Mouse (Mus musculus) WW6 (cell line): ENCODE results near the gene Pou2f3.

Experiments used
- DNase-seq: peaks from one replicate; pipeline ENCODE4 v3.0.0-alpha.2; 2013; ENCODE audit warnings: low read depth, low spot score

Pou2f3 gene

DNA sequence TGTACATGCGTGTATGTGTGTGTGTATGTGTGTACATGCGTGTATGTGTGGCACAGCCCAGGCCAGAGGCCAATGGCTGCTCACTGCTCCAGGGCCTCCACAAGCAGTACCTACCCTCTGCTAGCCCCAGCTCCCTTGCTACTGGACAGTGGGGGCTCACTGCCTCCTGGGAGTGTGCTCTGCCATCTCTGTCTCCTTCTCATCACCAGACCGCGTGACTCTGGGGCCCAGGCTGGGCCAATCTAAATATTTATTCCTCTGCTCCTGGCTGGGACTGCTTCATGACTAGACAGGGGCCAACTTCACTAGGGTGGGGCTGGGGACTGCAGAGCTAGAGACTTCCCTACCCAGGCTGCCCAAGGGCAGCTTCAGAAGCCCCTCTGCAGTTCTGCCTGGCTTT is 21.6 kb upstream of the Pou2f3 start:
- no peak for DNase-seq

DNA sequence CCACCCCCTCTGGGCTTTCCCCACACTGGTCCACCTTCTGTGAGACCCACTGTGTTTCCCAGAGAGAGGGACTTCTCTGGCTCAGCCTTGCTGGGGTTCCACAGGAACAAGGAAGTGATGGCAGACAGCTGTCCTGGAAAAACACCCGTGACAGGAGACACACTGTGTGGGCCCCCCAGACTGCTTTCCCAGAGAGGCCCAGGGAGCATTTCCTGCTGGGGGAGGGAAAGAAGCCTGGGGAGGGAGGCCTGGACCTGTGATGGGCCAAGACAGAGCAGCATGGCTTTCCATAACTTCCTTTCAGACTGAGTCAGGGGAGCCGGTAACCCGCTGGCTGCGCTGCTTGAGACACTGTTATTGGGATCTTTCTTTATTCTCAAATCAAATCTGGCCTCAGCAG is 20.7 kb upstream of the Pou2f3 start:
- DNase-seq, result no peak

DNA sequence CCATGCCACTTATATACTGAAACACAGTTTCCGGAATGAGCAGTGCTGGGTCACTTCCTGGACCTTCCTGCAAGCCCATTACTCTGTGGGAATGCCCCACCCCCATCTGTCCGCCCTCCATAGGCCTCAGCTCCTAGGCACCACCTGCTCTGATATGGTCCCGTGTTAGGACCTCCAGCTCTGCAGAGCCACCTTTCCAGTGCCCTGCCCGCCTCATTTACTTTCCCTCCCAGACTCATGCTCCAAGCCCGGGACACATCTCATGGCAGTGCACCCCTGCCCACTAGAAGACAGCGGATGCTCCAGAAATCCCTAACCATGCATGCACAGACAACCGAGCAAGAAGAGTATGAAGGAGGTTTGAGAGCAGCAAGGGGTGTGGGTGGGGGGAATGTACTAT is 19.8 kb upstream of the Pou2f3 start:
- DNase-seq, result no peak

DNA sequence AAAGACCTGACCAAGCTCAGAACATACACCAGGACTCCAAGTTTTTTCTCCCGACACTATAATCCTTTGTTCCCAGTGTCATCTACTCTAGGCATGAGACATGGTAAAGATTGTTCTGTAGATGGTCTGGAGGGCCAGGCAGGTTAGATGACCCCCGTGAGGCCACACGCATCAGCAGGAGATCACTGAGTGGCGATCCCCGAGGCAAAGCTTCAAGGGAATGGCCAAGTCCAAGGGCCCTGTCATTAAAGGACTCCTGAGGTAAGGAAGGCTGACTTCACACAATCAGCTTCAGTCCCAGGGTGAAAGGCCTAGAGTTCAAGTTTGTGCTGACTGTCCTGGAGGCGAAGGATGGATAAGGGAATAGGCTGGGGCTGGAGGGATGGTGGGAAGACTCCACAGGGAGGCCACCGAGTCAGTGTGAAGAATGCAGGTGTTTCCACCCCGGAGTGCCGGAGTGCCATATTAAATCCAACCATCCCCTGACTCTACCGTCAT is 19.3 kb upstream of the Pou2f3 start:
- no peak for DNase-seq

DNA sequence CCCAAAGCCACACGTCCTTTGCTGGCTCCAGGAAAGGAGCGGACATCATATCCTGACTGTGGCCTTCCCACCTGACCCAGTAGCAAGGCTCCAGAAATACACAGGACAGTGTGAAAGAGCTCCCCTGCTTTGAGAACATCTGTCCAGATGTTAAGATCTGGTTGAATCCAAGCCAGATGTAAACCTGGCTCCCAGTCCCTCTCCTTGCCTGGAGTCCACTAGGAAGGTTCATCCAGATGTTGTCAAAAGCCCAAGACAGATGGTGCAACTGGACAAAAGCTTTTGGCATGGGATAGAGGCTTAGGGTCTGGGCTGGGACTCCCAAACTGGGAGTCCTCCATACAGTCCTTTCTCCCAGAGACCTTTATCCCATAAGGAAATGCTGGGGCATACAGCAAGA is 18.6 kb upstream of the Pou2f3 start:
- DNase-seq, result no peak

DNA sequence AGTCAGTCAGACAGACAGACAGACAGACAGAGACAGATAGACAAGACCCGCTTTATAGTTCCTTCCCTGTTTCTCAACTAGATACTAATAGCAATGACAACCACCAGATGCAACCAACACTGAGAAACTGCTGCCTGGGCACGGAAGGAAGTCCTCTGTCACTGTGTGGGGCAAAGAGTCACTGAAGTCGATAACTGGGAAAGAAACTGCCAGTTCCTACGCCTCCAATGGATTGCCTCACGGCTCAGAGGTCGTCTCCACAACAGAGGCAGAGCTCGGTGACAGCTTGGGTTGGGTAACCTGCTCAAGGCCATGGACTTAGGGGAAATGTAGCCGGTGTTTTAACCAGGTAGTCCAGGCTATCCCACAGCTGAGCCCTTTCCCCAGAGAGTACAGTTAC is 17.5 kb upstream of the Pou2f3 start:
- no peak for DNase-seq

DNA sequence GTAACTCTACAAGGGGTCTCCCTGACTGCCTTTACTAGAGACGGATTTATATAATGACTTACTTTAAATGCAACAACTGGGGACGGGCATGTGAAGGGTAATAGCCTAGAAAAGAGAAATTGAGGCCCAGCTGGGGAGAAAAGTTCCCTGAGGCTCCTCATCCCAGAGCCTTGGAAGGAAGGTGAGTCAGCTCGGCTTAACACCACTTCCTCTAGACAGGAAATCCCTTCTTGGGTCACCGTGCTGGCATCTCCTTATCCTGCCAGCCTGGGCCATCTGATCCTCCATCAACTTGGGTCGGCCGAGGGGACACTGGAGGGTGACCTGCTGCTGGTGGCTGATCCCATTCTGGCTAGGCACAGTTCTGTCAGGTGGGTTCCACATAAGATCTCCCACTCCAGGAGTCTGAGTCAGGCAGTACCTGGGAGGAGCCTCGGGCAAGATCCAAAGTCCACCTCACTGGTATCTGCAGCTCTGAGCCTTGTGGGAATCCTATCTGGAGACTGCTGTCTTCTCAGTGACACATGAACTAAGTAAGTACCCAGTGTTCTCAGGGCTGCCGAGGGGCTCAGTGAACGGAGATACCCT is 16.5 kb upstream of the Pou2f3 start:
- no peak for DNase-seq

DNA sequence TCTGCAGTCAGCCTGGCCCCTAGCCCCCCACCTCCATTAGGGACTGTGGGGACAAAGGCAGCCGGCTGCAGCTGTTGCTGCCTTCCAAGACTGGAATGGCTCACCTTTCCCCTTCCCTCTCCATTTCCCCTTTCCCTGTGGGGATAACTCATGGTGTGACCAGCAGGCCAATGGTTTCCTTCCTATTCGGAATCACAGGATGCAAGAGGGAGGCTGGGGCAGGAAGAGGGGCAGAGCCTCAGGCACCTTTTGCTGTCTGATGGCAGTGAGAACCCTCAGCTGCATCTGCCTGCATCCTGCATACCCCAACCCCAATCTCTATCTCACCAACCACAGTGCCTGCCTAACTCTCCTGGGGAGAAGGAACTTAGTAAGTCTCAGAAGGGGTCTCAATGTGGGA is 15.3 kb upstream of the Pou2f3 start:
- no peak for DNase-seq

DNA sequence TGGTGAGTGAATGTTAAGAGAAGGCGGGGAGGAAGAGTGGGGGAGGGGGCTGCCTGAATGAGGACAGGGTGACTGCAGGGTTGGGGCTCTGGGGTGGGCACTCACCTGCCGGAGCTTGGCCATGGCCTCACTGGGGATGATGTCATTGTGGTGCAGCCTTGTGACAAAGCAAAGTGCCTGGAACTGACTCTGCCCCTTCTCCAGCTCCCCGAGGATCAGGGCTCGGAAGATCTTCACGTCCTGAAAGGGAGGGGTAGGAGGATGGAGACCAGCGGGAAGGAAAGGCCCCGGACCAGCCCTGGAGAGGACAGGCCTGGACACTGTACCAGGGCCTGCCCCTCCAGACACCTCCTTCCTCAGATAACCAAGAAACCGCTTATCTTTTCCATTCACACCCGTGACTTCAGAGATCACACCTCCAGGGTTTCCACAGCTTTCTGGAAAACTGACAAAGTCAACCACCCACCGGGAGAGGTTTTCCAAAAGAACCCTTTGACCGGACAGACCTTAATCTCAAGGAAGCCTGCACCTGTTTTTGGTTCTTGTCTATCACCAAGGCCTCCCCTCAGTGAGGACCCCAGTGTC is 14.7 kb upstream of the Pou2f3 start:
- DNase-seq, result no peak

DNA sequence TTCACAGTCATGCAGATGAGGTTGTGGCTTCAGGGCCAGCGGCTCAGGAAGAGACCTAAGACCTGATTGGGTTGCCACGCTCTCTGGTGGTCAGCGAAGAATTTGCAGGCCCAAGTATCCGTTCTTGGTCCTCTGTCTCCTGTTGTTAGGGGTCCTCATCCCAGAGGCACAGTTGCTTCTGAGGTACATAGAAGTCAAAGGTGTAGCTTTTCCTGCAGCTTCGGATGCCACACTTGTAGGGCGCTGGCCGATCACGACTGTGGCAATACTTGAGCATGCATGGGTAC is 12.2 kb upstream of the Pou2f3 start:
- DNase-seq, result no peak

DNA sequence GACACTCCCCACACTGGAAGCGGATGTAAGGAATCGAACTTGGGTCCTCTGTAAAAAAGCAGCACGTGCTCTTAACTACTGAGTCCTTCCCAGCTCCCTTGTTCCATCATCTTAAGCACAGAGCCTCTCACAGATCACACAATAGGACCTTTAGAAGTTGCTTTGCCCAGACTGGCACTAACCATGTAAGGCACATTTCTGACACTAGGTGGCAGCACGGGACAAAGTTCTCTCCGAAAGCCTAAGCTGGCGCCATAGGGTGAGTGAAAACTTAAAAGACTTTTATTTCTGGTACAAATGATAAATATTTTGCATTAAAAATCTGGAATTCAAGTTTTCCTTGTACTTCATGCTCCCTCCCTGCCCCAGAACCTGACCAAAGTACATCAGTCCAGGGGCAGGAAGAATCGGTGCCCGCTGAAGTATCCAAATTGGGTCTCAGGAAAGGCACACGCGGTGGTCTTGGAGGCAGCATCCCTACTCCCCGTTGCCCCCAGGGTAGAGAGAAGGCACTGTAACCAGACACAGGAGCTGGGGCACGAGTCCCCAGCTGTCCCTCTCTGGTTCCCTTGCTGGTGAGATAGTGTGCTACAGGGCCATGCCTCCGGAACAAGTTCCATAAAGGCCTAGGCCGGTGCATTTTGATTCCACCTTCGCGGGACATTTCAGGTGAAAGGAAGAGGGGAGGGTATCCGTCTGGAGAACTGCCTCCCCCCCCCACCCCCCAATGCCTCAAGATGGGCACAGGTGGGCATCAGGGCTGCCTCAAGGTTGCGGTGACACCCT is 11.7 kb upstream of the Pou2f3 start:
- no peak for DNase-seq

DNA sequence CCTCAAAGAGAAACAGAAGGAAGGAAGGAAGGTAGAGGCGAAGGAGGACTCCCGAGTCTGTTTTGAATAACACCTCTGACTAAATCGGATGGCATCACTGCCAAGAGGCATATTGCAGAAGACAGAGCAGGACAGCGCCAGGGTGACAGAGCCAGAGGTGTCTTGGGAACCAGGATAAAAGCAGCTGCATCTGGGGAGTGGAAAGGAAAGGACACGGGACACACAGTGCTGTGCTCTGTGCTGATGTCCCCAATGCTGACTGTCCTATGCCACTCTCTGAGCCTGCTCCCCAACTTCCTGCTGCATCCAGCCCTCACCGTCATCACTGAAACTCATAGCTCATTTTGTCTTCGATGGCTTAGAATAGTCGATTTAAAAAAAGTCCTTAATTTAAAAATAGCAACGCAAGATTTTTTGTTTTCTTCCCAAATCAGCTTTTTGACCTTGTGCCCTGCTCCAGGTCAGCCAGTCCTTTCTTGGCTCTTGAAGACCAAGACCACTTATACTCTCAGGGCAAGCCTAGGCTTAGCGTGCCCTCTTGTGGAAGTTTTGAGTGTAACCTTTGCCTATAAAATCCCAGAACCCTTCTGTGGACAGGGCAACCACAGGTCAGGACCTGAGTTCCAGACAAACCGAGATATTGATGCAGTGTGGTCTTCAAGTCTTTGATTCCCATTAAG is 742 bp upstream of the Pou2f3 start:
- DNase-seq, result no peak

DNA sequence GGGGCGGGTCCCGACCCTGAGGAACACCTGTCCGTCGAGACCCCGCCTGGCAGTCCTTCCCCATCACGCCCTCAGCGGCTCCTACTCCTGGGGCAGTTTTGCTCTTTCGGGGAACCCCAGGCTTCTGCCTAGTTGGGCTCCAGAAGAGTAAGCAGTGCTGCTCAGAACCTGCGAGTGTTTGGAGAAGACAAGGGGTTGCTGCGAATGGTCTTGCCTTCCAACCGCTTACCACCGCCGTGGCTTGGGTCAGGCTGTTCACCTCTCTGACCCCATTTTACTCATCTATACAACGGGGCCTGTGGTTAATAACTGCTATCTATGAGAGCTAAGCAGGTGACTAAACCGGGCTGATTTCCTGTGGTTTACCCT is 4.2 kb downstream of the Pou2f3 start:
- DNase-seq, result no peak

DNA sequence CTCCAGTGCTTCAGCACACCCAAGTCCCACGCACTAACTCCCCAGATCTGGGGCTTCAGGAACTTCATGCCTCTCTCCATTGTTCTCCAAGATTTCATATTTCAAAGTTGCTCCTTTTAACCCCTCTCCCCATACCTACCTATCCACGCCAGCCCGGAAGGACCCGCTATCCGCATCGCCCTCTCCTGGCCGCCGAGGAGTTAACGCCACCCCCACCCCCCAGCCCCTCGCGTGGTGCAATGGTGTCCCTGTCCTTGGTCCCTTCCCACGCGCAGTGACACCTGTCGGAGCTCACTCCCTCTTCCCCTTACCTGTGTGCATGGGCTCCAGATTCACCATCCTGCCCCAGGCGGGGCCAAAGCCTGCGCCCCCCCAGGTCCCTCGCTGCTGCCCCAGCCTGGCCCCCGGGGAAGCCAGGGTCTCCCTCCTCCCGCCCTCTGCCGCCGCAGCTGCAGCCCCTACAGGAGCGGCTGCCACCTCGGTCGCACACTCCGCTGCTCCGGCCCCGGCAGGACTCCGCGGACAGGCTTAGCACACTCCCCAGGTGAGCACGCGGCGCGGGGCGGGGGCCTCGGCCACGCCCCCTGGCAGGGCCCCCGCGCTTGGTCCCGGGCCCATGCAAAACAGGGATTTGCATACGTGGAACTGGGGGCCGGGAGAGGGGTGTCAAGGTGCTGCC is 4.7 kb downstream of the Pou2f3 start:
- no peak for DNase-seq

DNA sequence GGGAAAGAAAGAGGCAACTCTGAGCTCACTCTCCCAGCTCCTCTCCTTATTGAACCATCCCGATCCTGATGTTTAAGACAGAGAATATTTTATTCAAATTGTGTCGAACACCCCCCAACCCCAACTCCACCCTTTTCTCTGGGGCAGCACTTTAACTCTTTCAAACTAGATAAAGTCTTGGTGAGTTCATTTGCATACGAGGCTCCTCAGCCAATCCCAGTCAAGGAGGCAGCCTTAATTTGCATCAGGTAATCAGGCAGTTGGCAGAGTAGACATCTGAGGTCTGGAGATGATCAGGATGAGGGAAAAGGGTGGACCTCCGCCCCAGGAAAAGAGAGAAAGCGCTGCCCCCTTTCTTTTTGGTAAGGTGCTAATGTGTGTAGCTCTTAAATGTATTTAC is 10.0 kb downstream of the Pou2f3 start:
- no peak for DNase-seq

DNA sequence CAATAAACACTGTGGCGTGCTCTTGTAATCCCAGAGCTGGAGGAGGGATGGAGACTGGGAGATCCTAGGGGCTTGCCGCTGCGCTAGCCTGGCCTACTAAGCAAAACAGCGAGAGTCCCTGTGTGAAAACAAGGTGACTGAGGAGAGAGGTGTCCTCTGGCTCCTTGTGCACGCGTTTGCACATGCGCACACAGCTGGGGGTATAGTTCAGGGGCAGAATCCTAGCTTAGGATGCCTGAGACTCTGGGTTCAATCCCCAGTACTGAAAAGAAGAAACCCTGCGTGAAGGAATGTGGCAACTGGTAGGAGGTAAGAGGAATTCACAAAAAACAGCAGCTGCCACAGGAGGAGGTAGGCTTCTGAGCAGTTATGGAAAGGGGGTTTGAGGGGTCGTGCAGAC is 16.2 kb downstream of the Pou2f3 start:
- DNase-seq, result no peak

DNA sequence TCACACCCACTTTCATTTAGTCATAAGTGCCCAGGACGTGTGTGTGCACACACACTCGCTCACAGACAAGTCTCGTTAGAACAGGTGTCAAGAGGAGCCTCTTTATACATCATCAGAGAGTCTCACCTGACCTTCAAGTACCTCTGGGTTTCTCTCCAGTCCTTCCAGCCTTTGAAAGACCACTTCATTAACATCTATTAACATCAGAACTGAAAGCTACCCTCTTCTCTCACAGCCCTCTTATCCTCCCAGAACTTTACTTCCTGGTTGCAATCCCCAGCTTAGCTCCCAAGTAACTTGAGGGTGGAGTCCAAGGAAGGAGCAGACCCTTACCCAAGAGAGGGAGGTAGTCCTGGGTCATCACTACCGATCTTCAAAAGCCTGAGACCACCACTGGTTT is 18.6 kb downstream of the Pou2f3 start:
- DNase-seq, result no peak

DNA sequence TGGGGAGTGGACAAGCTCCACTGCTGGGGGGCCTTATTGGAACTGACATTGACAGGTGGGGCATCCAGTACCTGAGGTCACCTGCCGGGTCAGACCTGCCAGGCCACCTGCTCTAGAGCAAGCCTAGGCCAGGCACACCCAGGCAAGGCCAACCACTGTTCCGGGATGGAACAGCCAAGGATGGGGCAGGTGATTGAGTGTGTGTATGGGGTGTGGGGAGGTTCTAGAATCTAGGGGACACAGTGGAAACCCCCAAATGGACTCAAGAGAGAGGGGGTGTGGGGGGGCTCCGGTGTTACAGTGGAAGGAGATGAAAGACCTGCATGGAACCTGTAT is 21.2 kb downstream of the Pou2f3 start:
- no peak for DNase-seq

DNA sequence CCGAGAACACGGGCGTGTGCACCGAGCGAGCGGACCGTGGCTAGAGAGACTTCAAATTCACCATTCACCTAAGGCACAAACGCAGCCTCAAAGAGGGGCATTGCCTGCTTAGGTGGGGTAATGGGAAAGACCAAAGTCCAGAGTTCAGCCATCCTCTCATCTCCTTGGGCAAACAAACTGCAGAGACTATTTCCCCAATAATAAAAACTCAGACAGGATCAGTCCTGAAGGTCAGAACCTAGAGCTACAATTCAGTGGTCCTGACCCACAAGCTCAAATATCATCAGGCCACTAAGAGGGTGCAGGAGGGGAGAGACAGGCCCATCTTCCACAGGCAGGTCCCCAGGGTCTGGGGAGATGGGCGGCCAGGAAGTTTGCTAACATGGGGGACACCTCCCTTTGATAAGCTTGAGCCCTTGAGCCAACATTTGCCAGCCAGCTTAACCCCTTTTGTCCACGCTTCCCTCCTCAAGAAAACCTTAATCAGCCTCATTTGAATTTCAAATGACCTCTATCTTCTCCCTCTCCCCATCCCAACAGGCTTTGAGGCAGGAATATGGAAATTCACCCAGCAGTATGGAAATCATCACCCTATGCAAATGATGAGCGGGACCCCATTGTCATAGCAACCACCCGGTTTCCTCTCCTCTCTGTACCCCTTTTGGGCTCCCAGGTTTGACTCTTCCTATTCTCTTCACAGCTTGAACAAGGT is 21.7 kb downstream of the Pou2f3 start:
- no peak for DNase-seq

DNA sequence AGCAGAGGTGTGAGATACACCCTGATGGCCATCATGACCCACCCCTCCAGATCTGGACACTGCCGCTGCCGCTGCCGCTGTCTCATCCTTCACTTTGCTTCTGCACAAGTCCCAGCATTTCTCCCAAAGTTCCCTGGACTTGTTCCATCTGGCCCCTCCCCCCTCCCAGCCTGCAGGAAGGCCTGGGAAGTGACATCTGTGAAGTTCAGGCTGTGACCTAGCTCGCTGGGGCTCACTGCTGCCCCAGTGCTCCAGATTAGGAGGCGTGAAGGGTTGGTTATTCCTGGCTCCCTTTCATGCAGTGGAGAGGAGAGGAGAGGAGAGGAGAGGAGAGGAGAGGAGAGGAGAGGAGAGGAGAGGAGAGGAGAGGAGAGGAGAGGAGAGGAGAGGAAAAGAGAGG is 30.6 kb downstream of the Pou2f3 start:
- no peak for DNase-seq

DNA sequence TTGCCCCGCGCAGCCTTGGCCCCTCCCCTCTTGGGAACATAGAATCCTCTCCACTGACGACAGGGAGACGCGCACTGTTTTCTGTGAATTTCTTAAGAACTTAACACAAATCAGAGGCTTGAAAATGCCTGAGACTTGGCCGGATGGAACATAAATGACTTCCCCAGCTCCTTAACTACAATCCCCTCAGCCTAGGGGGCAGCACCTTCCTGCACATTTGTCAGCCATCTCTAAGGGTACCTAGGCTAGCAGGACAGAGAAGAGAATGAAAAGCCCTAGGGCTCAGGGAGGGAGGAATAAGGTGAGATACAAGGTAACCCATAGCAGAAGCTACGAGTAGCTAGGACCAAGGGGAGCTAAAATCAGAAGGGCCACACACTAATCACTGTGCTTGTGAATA is 32.0 kb downstream of the Pou2f3 start:
- no peak for DNase-seq

DNA sequence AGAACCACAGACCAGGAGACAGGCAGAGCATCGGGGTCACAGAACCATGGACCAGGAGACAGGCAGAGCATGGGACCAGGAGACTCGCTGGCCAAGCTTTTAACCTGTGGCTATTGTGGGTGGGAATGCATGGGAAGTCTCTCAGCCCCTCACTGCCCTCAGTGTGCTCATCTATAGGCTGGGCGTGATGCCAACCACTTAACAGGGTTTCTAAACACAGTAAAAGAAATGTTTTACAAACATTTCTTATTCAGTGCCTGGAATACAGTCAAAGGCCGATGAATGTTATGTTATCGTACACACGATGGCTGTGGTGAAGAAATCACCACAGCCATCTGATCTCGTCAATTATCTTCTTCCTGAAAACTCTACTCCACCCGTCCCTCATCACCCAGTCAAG is 43.1 kb downstream of the Pou2f3 start:
- DNase-seq, result no peak
